Mouse (Mus musculus) G1E (cell line): ENCODE measurements around the gene Rnf167.

Experiments used
- CTCF ChIP-seq: IDR thresholded peaks from 2 replicates; pipeline ENCODE4 v1.5.1; 2012; ENCODE audit warnings: low read depth, low read length, inconsistent platforms, mixed read lengths
- GATA1 ChIP-seq: IDR thresholded peaks from 2 replicates; pipeline ENCODE4 v1.6.1; 2012; ENCODE audit warnings: borderline replicate concordance, low read length, inconsistent platforms, mixed read lengths
- GATA2 ChIP-seq: IDR thresholded peaks from 2 replicates; pipeline ENCODE4 v1.6.1; 2012; ENCODE audit warnings: low read depth, low read length, inconsistent platforms, borderline replicate concordance
- TAL1 ChIP-seq: conservative IDR thresholded peaks from 2 replicates; pipeline ENCODE4 v1.6.1; 2012; ENCODE audit warnings: low read depth, low read length, inconsistent platforms, mixed read lengths

GRCm38 (mm10) chr11:70658942-70659341, 11.9 kb downstream of the Rnf167 start:
- TF ChIP-seq CTCF, result no peak
- no peak for TF ChIP-seq GATA1
- no peak for TF ChIP-seq TAL1
- TF ChIP-seq GATA2, result no peak
